Mouse (Mus musculus) A20 (cell line): Measurements from ENCODE around the gene Inf2.

Experiments used
- DNase-seq: peaks from one replicate; pipeline ENCODE4 v3.0.0-alpha.2; 2011; ENCODE audit warnings: low read depth, low spot score

Gene Inf2

GRCm38 (mm10) chr12:112588426-112589256 lies at the start of gene Inf2:
Gene Inf2 (plus strand): TSS chr12:112588784.
- peak; percentile 81 for DNase-seq

GRCm38 (mm10) chr12:112539466-112539965 lies 49.1 kb upstream of the Inf2 start:
- DNase-seq = no peak

- no peak for DNase-seq
These were observed 48.3 kb upstream of the Inf2 start for GRCm38 (mm10) chr12:112540321-112540720.

- no peak for DNase-seq
These were observed 47.0 kb upstream of the Inf2 start for GRCm38 (mm10) chr12:112541483-112542091.

- DNase-seq = no peak
These were observed 46.2 kb upstream of the Inf2 start for GRCm38 (mm10) chr12:112542257-112542919.

GRCm38 (mm10) chr12:112542920-112543300 lies 45.7 kb upstream of the Inf2 start:
- peak; percentile 73 for DNase-seq

- DNase-seq = no peak
These were observed 44.6 kb upstream of the Inf2 start for GRCm38 (mm10) chr12:112543941-112544340.

- DNase-seq = no peak
These were observed 43.5 kb upstream of the Inf2 start for GRCm38 (mm10) chr12:112544946-112545701.

- DNase-seq = no peak
These were observed 42.5 kb upstream of the Inf2 start for GRCm38 (mm10) chr12:112546110-112546509.

- DNase-seq = no peak
These were observed 39.3 kb upstream of the Inf2 start for GRCm38 (mm10) chr12:112549287-112549686.

GRCm38 (mm10) chr12:112551861-112552375 lies 36.7 kb upstream of the Inf2 start:
- peak; percentile 85 for DNase-seq

- DNase-seq = no peak
These were observed 36.1 kb upstream of the Inf2 start for GRCm38 (mm10) chr12:112552520-112552919.

- no peak for DNase-seq
These were observed 33.7 kb upstream of the Inf2 start for GRCm38 (mm10) chr12:112554900-112555299.

- no peak for DNase-seq
These were observed 32.0 kb upstream of the Inf2 start for GRCm38 (mm10) chr12:112556531-112557060.

GRCm38 (mm10) chr12:112557219-112557618 lies 31.4 kb upstream of the Inf2 start:
- DNase-seq = no peak

- DNase-seq = no peak
These were observed 29.4 kb upstream of the Inf2 start for GRCm38 (mm10) chr12:112559231-112559630.

GRCm38 (mm10) chr12:112559671-112560070 lies 28.9 kb upstream of the Inf2 start:
- no peak for DNase-seq

- peak; percentile 38 for DNase-seq
These were observed 28.3 kb upstream of the Inf2 start for GRCm38 (mm10) chr12:112560176-112560797.

- DNase-seq = no peak
These were observed 27.4 kb upstream of the Inf2 start for GRCm38 (mm10) chr12:112561163-112561562.

- no peak for DNase-seq
These were observed 26.1 kb upstream of the Inf2 start for GRCm38 (mm10) chr12:112562462-112562861.

GRCm38 (mm10) chr12:112563011-112563410 lies 25.6 kb upstream of the Inf2 start:
- no peak for DNase-seq
